Mouse (Mus musculus): Measurements from ENCODE around the gene Nacad. TPM values are rescaled to one million over a fixed set of nuclear protein-coding genes. Genes with fewer than 3 reads are reported as not detected.
A peak's percentile ranks its signal among the peaks of the same experiment; 100 is the strongest.
"Not testable (repeated sequence)": the region's sequence is repeated elsewhere in the genome, so short reads cannot be mapped to it uniquely, and the experiment has no call there.

Gene Nacad
- 66.7 and 78.2 TPM in 2 replicates for polyA plus RNA-seq (2015; fragmentation: Nextera tagmentation; extraction: Ambion mirVana)

- H3K9ac ChIP-seq (replicated peaks) = peak within 1 kb of the TSS; percentile 68
- 1% methylated on average over 39 of the region's 41 CpGs for WGBS
- no peaks in the 10 kb centered on the region for H3K27me3 ChIP-seq (replicated peaks)
- H3K4me2 ChIP-seq = peak within 1 kb of the TSS; percentile 89
- peaks cover 20% of the 10 kb centered on the region for H3K36me3 ChIP-seq
- H3K27ac ChIP-seq (replicated peaks) = peak within 1 kb of the TSS; percentile 99
- H3K4me1 ChIP-seq = peaks cover 62% of the 10 kb centered on the region
- ATAC-seq (ENCODE audit: low FRiP score) = peak; percentile 93
- peak within 1 kb of the TSS; percentile 56 for H3K4me3 ChIP-seq (replicated peaks)
- no peaks in the 10 kb centered on the region for H3K9me3 ChIP-seq (replicated peaks)
These were observed at the start of gene Nacad for GRCm38 (mm10) chr11:6605491-6606399. Gene Nacad, minus strand, starts transcription at chr11:6606053.

GRCm38 (mm10) chr11:6654903-6655302 is 49.0 kb upstream of the Nacad start:
- peak; percentile 53; the same call in 1 of the 2 replicates for ATAC-seq (ENCODE audit: low FRiP score)
- 3% methylated on average over 2 of the region's 2 CpGs for WGBS
- no peak overlapping the region for H3K4me3 ChIP-seq (replicated peaks)
- peaks cover 4% of the 10 kb centered on the region for H3K27me3 ChIP-seq (replicated peaks)
- H3K4me1 ChIP-seq = peaks cover 10% of the 10 kb centered on the region
- no peak overlapping the region for H3K9ac ChIP-seq (replicated peaks)
- no peaks in the 10 kb centered on the region for H3K9me3 ChIP-seq (replicated peaks)
- no peak overlapping the region for H3K27ac ChIP-seq (replicated peaks)
- no peaks in the 10 kb centered on the region for H3K36me3 ChIP-seq
- H3K4me2 ChIP-seq = no peak overlapping the region

GRCm38 (mm10) chr11:6652978-6653377 is 47.1 kb upstream of the Nacad start:
- H3K27me3 ChIP-seq (replicated peaks); H3K9ac ChIP-seq (replicated peaks); H3K36me3 ChIP-seq; H3K4me2 ChIP-seq; H3K9me3 ChIP-seq (replicated peaks); H3K4me1 ChIP-seq; ATAC-seq (ENCODE audit: low FRiP score); H3K4me3 ChIP-seq (replicated peaks); H3K27ac ChIP-seq (replicated peaks): not testable (repeated sequence)
- 80% methylated on average over 3 of the region's 3 CpGs for WGBS

GRCm38 (mm10) chr11:6650519-6650918 is 44.7 kb upstream of the Nacad start:
- H3K36me3 ChIP-seq = no peaks in the 10 kb centered on the region
- H3K27me3 ChIP-seq (replicated peaks) = no peaks in the 10 kb centered on the region; the same call in 1 of the 2 replicates
- no peak overlapping the region for H3K27ac ChIP-seq (replicated peaks)
- H3K4me2 ChIP-seq = no peak overlapping the region
- WGBS = 76% methylated on average over 7 of the region's 7 CpGs
- H3K9ac ChIP-seq (replicated peaks) = no peak overlapping the region
- ATAC-seq (ENCODE audit: low FRiP score) = no peak
- no peaks in the 10 kb centered on the region for H3K9me3 ChIP-seq (replicated peaks)
- H3K4me3 ChIP-seq (replicated peaks) = no peak overlapping the region
- H3K4me1 ChIP-seq = no peaks in the 10 kb centered on the region

GRCm38 (mm10) chr11:6647831-6648724 is 42.2 kb upstream of the Nacad start:
- no peak overlapping the region for H3K4me3 ChIP-seq (replicated peaks)
- no peaks in the 10 kb centered on the region for H3K27me3 ChIP-seq (replicated peaks)
- no peaks in the 10 kb centered on the region for H3K36me3 ChIP-seq
- ATAC-seq (ENCODE audit: low FRiP score) = no peak
- H3K4me1 ChIP-seq = no peaks in the 10 kb centered on the region
- no peaks in the 10 kb centered on the region for H3K9me3 ChIP-seq (replicated peaks)
- 64% methylated on average over 9 of the region's 9 CpGs for WGBS
- H3K9ac ChIP-seq (replicated peaks) = no peak overlapping the region
- no peak overlapping the region for H3K4me2 ChIP-seq
- H3K27ac ChIP-seq (replicated peaks) = no peak overlapping the region

- no peak overlapping the region for H3K4me2 ChIP-seq
- no peaks in the 10 kb centered on the region for H3K9me3 ChIP-seq (replicated peaks)
- H3K36me3 ChIP-seq = no peaks in the 10 kb centered on the region
- no peak overlapping the region for H3K27ac ChIP-seq (replicated peaks)
- no peaks in the 10 kb centered on the region for H3K27me3 ChIP-seq (replicated peaks)
- H3K9ac ChIP-seq (replicated peaks) = no peak overlapping the region
- WGBS = 69% methylated on average over 6 of the region's 6 CpGs
- no peak for ATAC-seq (ENCODE audit: low FRiP score)
- no peak overlapping the region for H3K4me3 ChIP-seq (replicated peaks)
- H3K4me1 ChIP-seq = no peaks in the 10 kb centered on the region
These were observed 38.7 kb upstream of the Nacad start for GRCm38 (mm10) chr11:6644566-6644965.

GRCm38 (mm10) chr11:6639072-6639471 is 33.2 kb upstream of the Nacad start:
- H3K27me3 ChIP-seq (replicated peaks) = no peaks in the 10 kb centered on the region
- no peaks in the 10 kb centered on the region for H3K4me1 ChIP-seq
- no peak overlapping the region for H3K4me3 ChIP-seq (replicated peaks)
- no peak overlapping the region for H3K9ac ChIP-seq (replicated peaks)
- no peak overlapping the region for H3K4me2 ChIP-seq
- no peaks in the 10 kb centered on the region for H3K9me3 ChIP-seq (replicated peaks)
- no peaks in the 10 kb centered on the region for H3K36me3 ChIP-seq
- ATAC-seq (ENCODE audit: low FRiP score) = no peak
- WGBS = 84% methylated on average over 6 of the region's 6 CpGs
- no peak overlapping the region for H3K27ac ChIP-seq (replicated peaks)

GRCm38 (mm10) chr11:6638537-6638936 is 32.7 kb upstream of the Nacad start, which contains the start of gene Wap:
Gene Wap, minus strand, starts transcription at chr11:6638637.
- 91% methylated on average over 4 of the region's 4 CpGs for WGBS
- Histone ChIP-seq H3K27me3 (replicated peaks) (no peaks in the 10 kb centered on the region), H3K4me3 (replicated peaks) (no peak within 1 kb of the TSS), H3K27ac (replicated peaks) (no peak within 1 kb of the TSS), H3K9me3 (replicated peaks) (no peaks in the 10 kb centered on the region), H3K9ac (replicated peaks) (no peak within 1 kb of the TSS), H3K4me2 (no peak within 1 kb of the TSS), H3K36me3 (no peaks in the 10 kb centered on the region), H3K4me1 (no peaks in the 10 kb centered on the region)
- no peak for ATAC-seq (ENCODE audit: low FRiP score)

GRCm38 (mm10) chr11:6636150-6636549 is 30.3 kb upstream of the Nacad start:
- no peaks in the 10 kb centered on the region for H3K9me3 ChIP-seq (replicated peaks)
- no peaks in the 10 kb centered on the region for H3K4me1 ChIP-seq
- ATAC-seq (ENCODE audit: low FRiP score) = no peak
- no peak overlapping the region for H3K4me3 ChIP-seq (replicated peaks)
- H3K4me2 ChIP-seq = no peak overlapping the region
- H3K27me3 ChIP-seq (replicated peaks) = 0 out of 2 replicates have a peak, but pooled peaks cover 4% of the 10 kb centered on the region
- H3K27ac ChIP-seq (replicated peaks) = no peak overlapping the region
- H3K9ac ChIP-seq (replicated peaks) = no peak overlapping the region
- 75% methylated on average over 8 of the region's 8 CpGs for WGBS
- H3K36me3 ChIP-seq = no peaks in the 10 kb centered on the region

- ATAC-seq (ENCODE audit: low FRiP score) = no peak
- Histone ChIP-seq H3K4me1 (peaks cover 15% of the 10 kb centered on the region), H3K4me3 (replicated peaks) (no peak overlapping the region), H3K9ac (replicated peaks) (no peak overlapping the region), H3K27me3 (replicated peaks) (0 out of 2 replicates have a peak, but pooled peaks cover 4% of the 10 kb centered on the region), H3K9me3 (replicated peaks) (no peaks in the 10 kb centered on the region), H3K4me2 (no peak overlapping the region), H3K27ac (replicated peaks) (no peak overlapping the region), H3K36me3 (no peaks in the 10 kb centered on the region)
These were observed 23.8 kb upstream of the Nacad start for GRCm38 (mm10) chr11:6629655-6630054.

- Histone ChIP-seq H3K4me1 (peaks cover 25% of the 10 kb centered on the region), H3K4me3 (replicated peaks) (no peak overlapping the region), H3K27me3 (replicated peaks) (0 out of 2 replicates have a peak, but pooled peaks cover 4% of the 10 kb centered on the region), H3K9ac (replicated peaks) (no peak overlapping the region), H3K36me3 (peaks cover 5% of the 10 kb centered on the region; the same call in 1 of the 2 replicates), H3K4me2 (no peak overlapping the region), H3K27ac (replicated peaks) (no peak overlapping the region), H3K9me3 (replicated peaks) (no peaks in the 10 kb centered on the region)
- ATAC-seq (ENCODE audit: low FRiP score) = no peak
- WGBS = 15% methylated on average over 4 of the region's 4 CpGs
These were observed 22.7 kb upstream of the Nacad start for GRCm38 (mm10) chr11:6628568-6628967.
